Mouse (Mus musculus) C2C12 (cell line): Measurements from ENCODE around the gene Gusb. TPM values are rescaled to one million over a fixed set of nuclear protein-coding genes. Genes with fewer than 3 reads are reported as not detected.
"Not testable (repeated sequence)": the region's sequence is repeated elsewhere in the genome, so short reads cannot be mapped to it uniquely, and the experiment has no call there.

Source experiments
- H3K27me3 ChIP-seq: one replicate; pipeline ENCODE4 v1.6.1; 2011; ENCODE audit not compliant: control insufficient read depth, insufficient read depth, insufficient read length
- H3K36me3 ChIP-seq: one replicate; pipeline ENCODE4 v1.6.1; 2011; ENCODE audit not compliant: control insufficient read depth, insufficient read depth
- H3K4me3 ChIP-seq: one replicate; pipeline ENCODE4 v1.5.1; 2011; ENCODE audit warnings: mild to moderate bottlenecking, control low read depth; ENCODE audit not compliant: poor library complexity, insufficient read depth, severe bottlenecking
- H3K79me2 ChIP-seq: one replicate; pipeline ENCODE4 v1.6.1; 2011; ENCODE audit not compliant: control insufficient read depth, insufficient read depth
- H3K79me3 ChIP-seq: one replicate; pipeline ENCODE4 v1.6.1; 2011; ENCODE audit warnings: low read depth, control low read depth
- H3ac ChIP-seq: one replicate; pipeline ENCODE3; 2011; ENCODE audit warnings: low read depth; ENCODE audit not compliant: control insufficient read depth, insufficient read length
- CEBPB ChIP-seq: IDR thresholded peaks from one replicate; pipeline ENCODE4 v1.6.1; 2011; ENCODE audit warnings: low read depth, mild to moderate bottlenecking, control low read depth, moderate library complexity
- CTCF ChIP-seq: IDR thresholded peaks from one replicate; pipeline ENCODE4 v1.5.1; 2011; ENCODE audit not compliant: control insufficient read depth, insufficient read depth, insufficient read length
- FOSL1 ChIP-seq: IDR thresholded peaks from one replicate; pipeline ENCODE4 v1.8.0; 2011; ENCODE audit warnings: mild to moderate bottlenecking, low read length; ENCODE audit not compliant: poor library complexity, insufficient read depth, severe bottlenecking
- MAX ChIP-seq: IDR thresholded peaks from one replicate; pipeline ENCODE4 v1.6.1; 2011; ENCODE audit warnings: mild to moderate bottlenecking, control low read depth
- MYOD1 ChIP-seq: IDR thresholded peaks from one replicate; pipeline ENCODE4 v1.6.1; 2011; ENCODE audit warnings: low read depth; ENCODE audit not compliant: control insufficient read depth, insufficient read length
- MYOG ChIP-seq: IDR thresholded peaks from one replicate; pipeline ENCODE4 v1.6.1; 2011; ENCODE audit not compliant: control insufficient read depth, insufficient read length; ENCODE audit errors: extremely low read depth
- USF1 ChIP-seq: IDR thresholded peaks from one replicate; pipeline ENCODE4 v1.6.1; 2011; ENCODE audit warnings: low read depth, mild to moderate bottlenecking, control low read depth, moderate library complexity
- polyA plus RNA-seq: library from polyadenylated mRNA; unstranded; fragments of >200 nt; fragmentation: generic; extraction: Trizol; gene quantifications from one replicate; pipeline ENCODE4 v1.2.1, GENCODE M21; 2012; ENCODE audit warnings: missing spikeins

The Gusb gene
- polyA plus RNA-seq, 1 experiment = 56.0 TPM

DNA sequence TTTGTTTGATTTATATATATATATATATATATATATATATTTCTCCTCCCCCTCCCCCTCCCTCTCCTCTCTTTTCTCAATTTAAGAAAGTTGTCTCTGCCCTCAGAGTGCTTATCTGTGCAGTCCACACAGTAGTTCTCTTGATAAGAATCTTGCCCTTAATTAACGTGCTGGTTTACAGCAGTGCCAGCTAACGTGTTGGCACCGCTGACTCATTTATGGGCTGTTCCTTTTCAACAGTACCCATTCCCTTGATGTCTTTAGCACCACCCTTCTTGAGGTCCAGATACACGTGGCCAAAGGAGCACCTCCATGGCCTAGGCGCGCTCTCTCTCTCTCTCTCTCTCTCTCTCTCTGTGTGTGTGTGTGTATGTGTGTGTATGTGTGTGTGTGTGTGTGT is 47.1 kb downstream of the Gusb start:
- H3K79me2 ChIP-seq = peaks cover 87% of the 10 kb centered on the region
- no peaks in the 10 kb centered on the region for H3K27me3 ChIP-seq
- H3K79me3 ChIP-seq = peaks cover 27% of the 10 kb centered on the region
- H3K36me3 ChIP-seq = no peaks in the 10 kb centered on the region
- no peak overlapping the region for H3ac ChIP-seq
- TF ChIP-seq MAX = no peak
- TF ChIP-seq CEBPB = no peak
- TF ChIP-seq CTCF = no peak
- no peak for TF ChIP-seq MYOD1
- TF ChIP-seq FOSL1 = no peak
- no peak for TF ChIP-seq MYOG
- no peak for TF ChIP-seq USF1
- no peak overlapping the region for H3K4me3 ChIP-seq

DNA sequence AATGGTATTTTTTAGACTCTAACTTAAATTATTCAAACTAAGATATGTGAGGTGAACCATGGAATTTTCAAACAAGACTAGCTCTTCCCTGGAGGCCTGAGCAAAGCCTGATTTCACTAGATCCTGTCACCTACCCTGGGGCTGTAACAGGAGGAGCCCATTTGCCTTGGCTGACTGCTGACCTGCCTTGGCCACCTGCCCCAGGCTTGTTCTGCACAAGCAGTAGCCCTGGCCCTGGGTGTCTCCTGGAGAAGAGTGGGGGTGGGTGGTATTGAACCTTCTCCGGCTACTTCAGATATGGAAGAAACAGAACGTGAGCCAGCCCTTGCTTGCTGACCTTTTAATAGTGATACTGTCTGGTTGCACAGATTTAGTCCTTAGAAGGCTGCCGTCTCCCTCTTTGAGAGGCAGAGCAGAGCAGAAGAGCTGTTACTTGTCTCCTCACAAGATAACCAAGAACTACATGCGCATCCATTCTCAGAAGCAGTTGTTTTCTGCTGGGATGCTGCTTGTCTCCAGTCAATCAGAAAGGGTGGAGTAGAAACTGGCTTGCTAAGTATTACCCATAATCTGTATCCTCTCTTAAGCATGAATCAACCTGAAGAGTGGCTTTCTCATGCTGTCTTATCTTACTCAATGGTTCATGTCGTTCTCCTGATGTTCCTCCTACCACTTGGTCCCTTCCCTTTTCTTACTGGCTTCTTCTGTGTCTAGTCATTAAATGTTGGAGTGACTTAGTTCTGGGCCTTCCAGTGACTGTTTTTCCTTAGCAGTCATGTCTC is 48.2 kb downstream of the Gusb start:
- H3K79me2 ChIP-seq = peaks cover 89% of the 10 kb centered on the region

DNA sequence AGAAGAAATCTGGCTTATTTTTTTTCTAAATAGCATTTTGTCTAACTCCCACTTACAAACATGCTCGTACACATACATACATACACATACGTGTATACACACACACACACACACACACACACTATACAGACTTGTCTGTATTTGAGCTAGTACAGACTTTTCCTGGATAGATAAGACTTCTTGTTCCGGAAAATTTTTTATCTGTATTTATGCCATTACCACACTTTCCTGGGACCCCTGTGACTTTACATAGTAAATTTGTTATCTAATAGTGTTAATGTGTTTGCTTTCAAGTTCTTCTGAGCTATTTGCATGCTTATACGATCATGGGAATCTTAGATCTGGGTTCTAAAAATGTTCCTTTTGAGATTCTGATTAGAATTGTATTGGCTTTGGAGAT is 50.7 kb downstream of the Gusb start:
- no peaks in the 10 kb centered on the region for H3K27me3 ChIP-seq
- no peak overlapping the region for H3ac ChIP-seq
- peaks cover 93% of the 10 kb centered on the region for H3K79me2 ChIP-seq
- TF ChIP-seq MYOG (no peak), CTCF (no peak), MAX (no peak), USF1 (no peak), FOSL1 (no peak), MYOD1 (no peak), CEBPB (no peak)
- H3K79me3 ChIP-seq = peaks cover 45% of the 10 kb centered on the region
- H3K4me3 ChIP-seq = no peak overlapping the region
- H3K36me3 ChIP-seq = no peaks in the 10 kb centered on the region

More for the DNA sequence above, 48.2 kb downstream of the Gusb start:
- no peaks in the 10 kb centered on the region for H3K27me3 ChIP-seq
- no peaks in the 10 kb centered on the region for H3K36me3 ChIP-seq
- no peak overlapping the region for H3K4me3 ChIP-seq
- no peak overlapping the region for H3ac ChIP-seq
- no peak for TF ChIP-seq USF1
- no peak for TF ChIP-seq FOSL1
- no peak for TF ChIP-seq CEBPB
- no peak for TF ChIP-seq CTCF
- TF ChIP-seq MYOG = no peak
- TF ChIP-seq MAX = no peak
- peaks cover 35% of the 10 kb centered on the region for H3K79me3 ChIP-seq

DNA sequence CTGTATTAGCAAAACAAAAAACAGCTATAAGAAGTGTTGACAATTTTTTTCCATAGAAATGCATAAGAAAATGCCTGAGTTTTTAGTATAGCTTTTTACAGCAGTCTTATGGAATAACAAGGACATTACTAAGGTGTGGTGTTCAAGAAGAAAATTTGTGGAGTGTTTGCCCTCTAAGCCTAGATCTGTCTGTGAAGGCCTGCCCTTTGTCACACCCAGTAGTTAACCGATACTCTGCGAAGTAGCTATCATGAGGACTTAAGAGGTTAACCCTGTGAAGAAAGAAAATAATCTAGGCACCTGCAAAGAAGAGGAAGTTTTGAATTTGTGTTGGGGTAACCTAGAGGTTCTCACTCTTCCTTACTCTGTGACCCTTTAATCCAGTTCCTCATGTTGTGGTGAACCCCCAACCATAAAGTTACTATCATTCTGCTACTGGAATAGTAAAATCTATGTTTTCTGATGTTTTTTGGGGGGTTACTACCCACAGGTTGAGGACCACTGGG is 55.3 kb downstream of the Gusb start:
- Histone ChIP-seq H3K79me3 (peaks cover 64% of the 10 kb centered on the region), H3K27me3 (no peaks in the 10 kb centered on the region), H3ac (no peak overlapping the region), H3K4me3 (no peak overlapping the region), H3K79me2 (peaks cover 96% of the 10 kb centered on the region), H3K36me3 (peaks cover 4% of the 10 kb centered on the region)
- no peak for TF ChIP-seq FOSL1
- TF ChIP-seq CEBPB = no peak
- TF ChIP-seq MYOD1 = no peak
- no peak for TF ChIP-seq CTCF
- no peak for TF ChIP-seq USF1
- no peak for TF ChIP-seq MYOG
- no peak for TF ChIP-seq MAX

DNA sequence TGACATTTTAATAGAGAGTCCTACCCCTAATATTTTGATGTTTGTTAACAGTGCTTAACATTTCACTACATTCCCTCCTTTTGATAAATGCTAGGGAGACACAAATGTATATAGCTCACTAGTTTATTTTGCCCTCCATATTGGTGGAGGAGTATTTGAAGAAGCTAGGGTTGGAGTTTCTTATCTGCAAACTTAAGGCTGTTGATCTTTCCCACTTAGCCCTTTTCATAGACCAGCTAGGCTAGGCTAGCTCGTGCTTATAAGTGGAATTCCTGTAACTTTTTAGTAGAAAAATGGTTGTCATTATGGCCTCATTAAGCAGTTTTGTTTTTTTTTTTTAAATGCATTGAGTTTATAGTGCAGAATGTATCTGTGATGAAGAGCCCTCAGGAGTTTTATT is 59.4 kb downstream of the Gusb start:
- TF ChIP-seq CEBPB = no peak
- no peak for TF ChIP-seq CTCF
- TF ChIP-seq FOSL1 = no peak
- no peak for TF ChIP-seq MYOD1
- no peak for TF ChIP-seq MAX
- TF ChIP-seq MYOG = no peak
- TF ChIP-seq USF1 = no peak
- H3K79me3 ChIP-seq = peaks cover 38% of the 10 kb centered on the region
- H3K27me3 ChIP-seq = no peaks in the 10 kb centered on the region
- peaks cover 4% of the 10 kb centered on the region for H3K36me3 ChIP-seq
- H3K79me2 ChIP-seq = peaks cover 61% of the 10 kb centered on the region
- H3K4me3 ChIP-seq = no peak overlapping the region
- no peak overlapping the region for H3ac ChIP-seq

DNA sequence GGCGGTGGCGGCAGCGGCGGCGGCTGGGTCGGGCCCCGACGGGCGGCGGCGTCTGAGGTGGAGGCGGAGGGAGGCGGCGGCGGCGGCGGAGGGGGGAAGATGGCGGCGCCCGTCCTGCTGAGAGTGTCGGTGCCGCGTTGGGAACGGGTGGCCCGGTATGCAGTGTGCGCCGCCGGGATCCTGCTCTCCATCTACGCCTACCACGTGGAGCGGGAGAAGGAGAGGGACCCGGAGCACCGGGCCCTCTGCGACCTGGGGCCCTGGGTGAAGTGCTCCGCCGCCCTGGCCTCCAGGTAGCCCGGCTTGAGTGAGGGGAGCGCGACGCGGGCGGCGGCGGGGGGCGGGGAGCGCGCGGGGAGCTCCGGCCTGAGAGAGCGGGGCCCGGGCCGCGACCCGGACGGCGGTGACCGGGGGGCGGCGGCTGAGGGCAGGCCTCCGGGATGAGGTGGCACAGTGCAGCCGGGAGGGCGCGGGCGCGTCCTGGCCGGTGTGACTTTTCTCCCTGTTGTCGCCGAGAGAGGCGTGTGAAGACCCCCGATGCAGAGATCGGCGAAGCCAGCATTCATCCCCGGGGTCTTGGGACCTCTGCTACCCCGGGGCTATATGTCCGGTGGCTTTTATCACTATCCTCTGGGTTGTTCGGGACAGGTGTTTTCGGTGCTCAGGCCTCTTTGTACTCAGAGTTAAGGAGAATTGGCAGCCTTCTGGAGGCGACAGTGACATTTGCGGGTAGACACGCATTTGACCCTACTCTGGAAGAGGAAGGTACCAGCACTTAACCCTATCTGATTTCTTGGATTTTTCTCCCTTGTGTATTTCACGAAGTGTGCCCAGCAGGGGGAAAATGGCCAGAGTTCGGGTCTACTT is 60.5 kb downstream of the Gusb start:
- Histone ChIP-seq H3K79me3 (peaks cover 31% of the 10 kb centered on the region), H3K4me3 (peak overlapping the region; percentile 60), H3K79me2 (peaks cover 50% of the 10 kb centered on the region), H3ac (peak overlapping the region; percentile 52)
- not testable (repeated sequence) for H3K27me3 ChIP-seq, H3K36me3 ChIP-seq
